Mouse (Mus musculus): ENCODE results near the gene 4930412O13Rik.

GRCm38 (mm10) chr2:9879092-9879491, 2.0 kb upstream of the 4930412O13Rik start:
- TF ChIP-seq CTCF (IDR thresholded peaks at IDR 0.05; ENCODE audit: low read depth) (no peak), EP300 (IDR thresholded peaks at IDR 0.05; ENCODE audit: low read depth) (no peak)
